Mouse (Mus musculus) liver, embryonic 12.5 days (tissue): ENCODE measurements around the gene Adat3. TPM values are rescaled to one million over a fixed set of nuclear protein-coding genes. Genes with fewer than 3 reads are reported as not detected.

Experiments
- ATAC-seq: fragments of 200-750 bp; cut with Nextera tagmentation; 2 replicates; pipeline ENCODE4 v1.8.0; 2017; ENCODE audit warnings: moderate number of reproducible peaks, mild to moderate bottlenecking, moderate library complexity
- H3K27ac ChIP-seq: fragments of 300-500 bp; sonication (generic); 2 replicates; pipeline ENCODE4 v1.5.1; 2016; ENCODE audit warnings: mild to moderate bottlenecking
- H3K27me3 ChIP-seq: fragments of 300-500 bp; sonication (generic); replicated peaks from 2 replicates; pipeline ENCODE4 v1.6.1; 2016; ENCODE audit warnings: mild to moderate bottlenecking, moderate library complexity
- H3K36me3 ChIP-seq: fragments of 300-500 bp; sonication (generic); 2 replicates; pipeline ENCODE4 v1.6.1; 2016; ENCODE audit warnings: mild to moderate bottlenecking, moderate library complexity
- H3K4me1 ChIP-seq: fragments of 300-500 bp; sonication (generic); 2 replicates; pipeline ENCODE4 v1.6.1; 2016
- H3K4me2 ChIP-seq: fragments of 300-500 bp; sonication (generic); 2 replicates; pipeline ENCODE4 v1.6.1; 2016; ENCODE audit warnings: mild to moderate bottlenecking, moderate library complexity
- H3K4me3 ChIP-seq: fragments of 300-500 bp; sonication (generic); 2 replicates; pipeline ENCODE4 v1.5.1; 2016; ENCODE audit warnings: mild to moderate bottlenecking, moderate library complexity
- H3K9ac ChIP-seq: fragments of 300-500 bp; sonication (generic); 2 replicates; pipeline ENCODE4 v1.6.1; 2016; ENCODE audit warnings: mild to moderate bottlenecking, moderate library complexity
- H3K9me3 ChIP-seq: fragments of 300-500 bp; sonication (generic); replicated peaks from 2 replicates; pipeline ENCODE4 v1.6.1; 2016; ENCODE audit warnings: mild to moderate bottlenecking, moderate library complexity
- WGBS: fragments of 180-500 bp; shearing (Covaris S2); methylation state at CpG from one replicate; pipeline ENCODE4 v1.1.7; 2016; ENCODE audit not compliant: insufficient replicate concordance; 5-methylcytosine and 5-hydroxymethylcytosine counted together
- polyA plus RNA-seq: library from polyadenylated mRNA; unstranded; fragments of >200 nt; fragmentation: Nextera tagmentation; extraction: Ambion mirVana; gene quantifications from 2 replicates; pipeline ENCODE4 v1.2.1, GENCODE M21; 2016

Adat3 gene
- polyA plus RNA-seq, 1 experiment from 2014 or later: 7.4 TPM

GRCm38 (mm10) chr10:80584045-80584488 lies 18.6 kb upstream of the Adat3 start:
- H3K4me1 ChIP-seq: peaks cover 63% of the 10 kb centered on the region
- peak; percentile 11; the same call in 1 of the 2 replicates for ATAC-seq
- no peaks in the 10 kb centered on the region for H3K27me3 ChIP-seq
- no peak overlapping the region for H3K9ac ChIP-seq
- H3K4me3 ChIP-seq: no peak overlapping the region
- H3K27ac ChIP-seq: peak overlapping the region; percentile 36; the same call in 1 of the 2 replicates
- H3K9me3 ChIP-seq: no peaks in the 10 kb centered on the region
- peaks cover 60% of the 10 kb centered on the region for H3K36me3 ChIP-seq
- no peak overlapping the region; the same call in 1 of the 2 replicates for H3K4me2 ChIP-seq
- WGBS: 66% methylated on average over 12 of the region's 12 CpGs

GRCm38 (mm10) chr10:80584642-80585552 lies 17.8 kb upstream of the Adat3 start:
- H3K9me3 ChIP-seq: no peaks in the 10 kb centered on the region
- peaks cover 60% of the 10 kb centered on the region for H3K36me3 ChIP-seq
- no peak overlapping the region for H3K4me2 ChIP-seq
- ATAC-seq: no peak
- 74% methylated on average over 12 of the region's 12 CpGs for WGBS
- H3K27ac ChIP-seq: peak overlapping the region; percentile 36
- no peak overlapping the region for H3K4me3 ChIP-seq
- H3K27me3 ChIP-seq: no peaks in the 10 kb centered on the region
- H3K4me1 ChIP-seq: peaks cover 61% of the 10 kb centered on the region
- no peak overlapping the region for H3K9ac ChIP-seq

- Histone ChIP-seq H3K4me2 (no peak overlapping the region), H3K4me1 (peaks cover 61% of the 10 kb centered on the region)
- 86% methylated on average over 8 of the region's 8 CpGs for WGBS
Observed at GRCm38 (mm10) chr10:80585581-80585980, 17.1 kb upstream of the Adat3 start.

GRCm38 (mm10) chr10:80586407-80587304 lies 16.0 kb upstream of the Adat3 start:
- 93% methylated on average over 45 of the region's 51 CpGs for WGBS
- no peak for ATAC-seq
- no peaks in the 10 kb centered on the region for H3K9me3 ChIP-seq
- H3K27ac ChIP-seq: peak overlapping the region; percentile 67
- H3K27me3 ChIP-seq: no peaks in the 10 kb centered on the region
- H3K4me1 ChIP-seq: peaks cover 68% of the 10 kb centered on the region
- 0 out of 2 replicates have a peak overlapping the region, but pooled peaks have one; percentile 12 for H3K9ac ChIP-seq
- H3K36me3 ChIP-seq: peaks cover 51% of the 10 kb centered on the region
- H3K4me3 ChIP-seq: no peak overlapping the region
- H3K4me2 ChIP-seq: peak overlapping the region; percentile 20

More at GRCm38 (mm10) chr10:80585581-80585980, 17.1 kb upstream of the Adat3 start:
- Histone ChIP-seq H3K9me3 (no peaks in the 10 kb centered on the region), H3K36me3 (peaks cover 60% of the 10 kb centered on the region), H3K4me3 (no peak overlapping the region), H3K9ac (no peak overlapping the region), H3K27me3 (no peaks in the 10 kb centered on the region), H3K27ac (0 out of 2 replicates have a peak overlapping the region, but pooled peaks have one; percentile 67)
- ATAC-seq: no peak

GRCm38 (mm10) chr10:80587305-80587657 lies 15.4 kb upstream of the Adat3 start:
- Histone ChIP-seq H3K9ac (0 out of 2 replicates have a peak overlapping the region, but pooled peaks have one; percentile 12), H3K27ac (peak overlapping the region; percentile 67), H3K4me3 (no peak overlapping the region), H3K27me3 (no peaks in the 10 kb centered on the region), H3K4me2 (peak overlapping the region; percentile 20), H3K9me3 (no peaks in the 10 kb centered on the region), H3K36me3 (peaks cover 46% of the 10 kb centered on the region), H3K4me1 (peaks cover 68% of the 10 kb centered on the region)
- ATAC-seq: no peak
- WGBS: 49% methylated on average over 4 of the region's 4 CpGs

- peak overlapping the region; percentile 95 for H3K4me3 ChIP-seq
- no peaks in the 10 kb centered on the region for H3K27me3 ChIP-seq
- 10% methylated on average over 12 of the region's 12 CpGs for WGBS
- H3K27ac ChIP-seq: peak overlapping the region; percentile 77
- H3K9ac ChIP-seq: peak overlapping the region; percentile 96
- no peaks in the 10 kb centered on the region for H3K9me3 ChIP-seq
- peaks cover 28% of the 10 kb centered on the region for H3K36me3 ChIP-seq
- ATAC-seq: no peak
- peaks cover 59% of the 10 kb centered on the region for H3K4me1 ChIP-seq
- H3K4me2 ChIP-seq: peak overlapping the region; percentile 89
Observed at GRCm38 (mm10) chr10:80589127-80589878, 13.4 kb upstream of the Adat3 start.

GRCm38 (mm10) chr10:80589879-80590854 lies 12.5 kb upstream of the Adat3 start, which contains the start of gene Abhd17a:
TSS of gene Abhd17a (minus strand) at chr10:80590341.
- Histone ChIP-seq H3K4me2 (peak within 1 kb of the TSS; percentile 89), H3K9me3 (no peaks in the 10 kb centered on the region), H3K36me3 (peaks cover 20% of the 10 kb centered on the region), H3K4me3 (peak within 1 kb of the TSS; percentile 95), H3K9ac (peak within 1 kb of the TSS; percentile 96), H3K4me1 (peaks cover 55% of the 10 kb centered on the region), H3K27me3 (no peaks in the 10 kb centered on the region), H3K27ac (peak within 1 kb of the TSS; percentile 77)
- peak; percentile 96 for ATAC-seq
- WGBS: under 1% methylated on average over 73 of the region's 73 CpGs

- Histone ChIP-seq H3K9ac (peak overlapping the region; percentile 15; the same call in 1 of the 2 replicates), H3K36me3 (no peaks in the 10 kb centered on the region), H3K27me3 (no peaks in the 10 kb centered on the region), H3K4me2 (no peak overlapping the region), H3K4me1 (peaks cover 56% of the 10 kb centered on the region), H3K4me3 (no peak overlapping the region), H3K27ac (peak overlapping the region; percentile 32; the same call in 1 of the 2 replicates), H3K9me3 (no peaks in the 10 kb centered on the region)
- 57% methylated on average over 4 of the region's 4 CpGs for WGBS
- no peak for ATAC-seq
Observed at GRCm38 (mm10) chr10:80596318-80596717, 6.4 kb upstream of the Adat3 start.

GRCm38 (mm10) chr10:80603364-80603763 lies 684 bp downstream of the Adat3 start:
- peak overlapping the region; percentile 97 for H3K4me2 ChIP-seq
- peaks cover 80% of the 10 kb centered on the region for H3K4me1 ChIP-seq
- no peaks in the 10 kb centered on the region for H3K27me3 ChIP-seq
- no peaks in the 10 kb centered on the region for H3K9me3 ChIP-seq
- peak overlapping the region; percentile 71 for H3K4me3 ChIP-seq
- peaks cover 29% of the 10 kb centered on the region for H3K36me3 ChIP-seq
- peak overlapping the region; percentile 82 for H3K9ac ChIP-seq
- peak overlapping the region; percentile 98 for H3K27ac ChIP-seq
- peak; percentile 14 for ATAC-seq
- 19% methylated on average over 7 of the region's 7 CpGs for WGBS

- H3K4me1 ChIP-seq: peaks cover 77% of the 10 kb centered on the region
- WGBS: 35% methylated on average over 7 of the region's 7 CpGs
- peak; percentile 79 for ATAC-seq
- H3K27me3 ChIP-seq: no peaks in the 10 kb centered on the region
- H3K9ac ChIP-seq: peak overlapping the region; percentile 82
- peak overlapping the region; percentile 97 for H3K4me2 ChIP-seq
- no peaks in the 10 kb centered on the region for H3K9me3 ChIP-seq
- H3K36me3 ChIP-seq: peaks cover 36% of the 10 kb centered on the region
- peak overlapping the region; percentile 71 for H3K4me3 ChIP-seq
- peak overlapping the region; percentile 98 for H3K27ac ChIP-seq
Observed at GRCm38 (mm10) chr10:80604001-80604509, 1.4 kb downstream of the Adat3 start.
